Mouse (Mus musculus): ENCODE results near the gene Zfp239. TPM values are rescaled to one million over a fixed set of nuclear protein-coding genes. Genes with fewer than 3 reads are reported as not detected.

Zfp239 gene
- polyA plus RNA-seq (2012): 2.2 and 5.7 TPM in 2 replicates

GRCm38 (mm10) chr6:117861848-117862247, at the start of gene Zfp239:
TSS of gene Zfp239 (plus strand) at chr6:117862100.
- no peak for TF ChIP-seq GATA1 (IDR thresholded peaks at IDR 0.05; ENCODE audit: low read length)

- TF ChIP-seq GATA1 (IDR thresholded peaks at IDR 0.05; ENCODE audit: low read length): no peak
Observed at GRCm38 (mm10) chr6:117814681-117815080, 47.2 kb upstream of the Zfp239 start.

DNA sequence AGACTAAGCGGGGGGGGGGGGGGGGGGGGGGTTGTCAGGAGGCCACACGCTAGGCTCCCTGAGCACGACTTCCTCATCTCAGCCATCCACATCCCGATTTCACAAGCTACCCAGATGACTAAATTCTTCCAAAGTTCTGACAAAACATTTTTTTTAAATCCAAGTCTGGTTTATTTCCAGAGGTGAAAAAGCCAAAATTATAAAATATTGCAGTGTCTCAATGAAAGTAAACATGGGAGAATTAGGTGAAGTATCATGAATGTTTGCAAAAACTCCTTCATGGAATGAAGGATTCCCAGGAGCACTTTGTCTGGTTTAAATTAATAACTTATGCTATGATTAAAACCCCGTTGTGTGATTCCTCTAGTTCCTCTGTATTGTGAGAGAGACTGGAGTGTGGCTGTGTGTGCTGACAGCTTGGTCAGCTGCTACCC, 44.8 kb upstream of the Zfp239 start:
- TF ChIP-seq GATA1 (IDR thresholded peaks at IDR 0.05; ENCODE audit: low read length): no peak

DNA sequence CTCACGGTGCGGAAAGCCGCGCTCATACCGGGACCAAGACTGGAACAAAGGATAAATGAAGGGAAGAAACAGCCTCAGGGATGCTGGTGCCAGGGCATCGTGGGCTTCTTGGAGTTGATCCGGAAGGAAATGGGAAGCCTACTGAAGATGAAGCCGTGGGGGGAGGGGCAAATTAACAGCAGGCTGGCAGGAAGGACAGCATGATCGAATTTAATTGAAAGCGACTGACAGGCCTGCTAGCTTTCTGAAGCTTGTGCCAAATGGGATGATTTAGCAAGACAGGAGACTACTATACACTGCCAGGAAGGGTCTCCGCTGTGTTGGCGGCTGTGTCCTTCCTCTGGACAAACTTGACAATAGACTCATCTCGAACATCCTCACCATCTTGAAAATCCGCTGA, 41.6 kb upstream of the Zfp239 start:
- no peak for TF ChIP-seq GATA1 (IDR thresholded peaks at IDR 0.05; ENCODE audit: low read length)

- TF ChIP-seq GATA1 (IDR thresholded peaks at IDR 0.05; ENCODE audit: low read length): no peak
Observed at GRCm38 (mm10) chr6:117825369-117825768, 36.5 kb upstream of the Zfp239 start.

GRCm38 (mm10) chr6:117828273-117828672, 33.6 kb upstream of the Zfp239 start:
- TF ChIP-seq GATA1 (IDR thresholded peaks at IDR 0.05; ENCODE audit: low read length): no peak

DNA sequence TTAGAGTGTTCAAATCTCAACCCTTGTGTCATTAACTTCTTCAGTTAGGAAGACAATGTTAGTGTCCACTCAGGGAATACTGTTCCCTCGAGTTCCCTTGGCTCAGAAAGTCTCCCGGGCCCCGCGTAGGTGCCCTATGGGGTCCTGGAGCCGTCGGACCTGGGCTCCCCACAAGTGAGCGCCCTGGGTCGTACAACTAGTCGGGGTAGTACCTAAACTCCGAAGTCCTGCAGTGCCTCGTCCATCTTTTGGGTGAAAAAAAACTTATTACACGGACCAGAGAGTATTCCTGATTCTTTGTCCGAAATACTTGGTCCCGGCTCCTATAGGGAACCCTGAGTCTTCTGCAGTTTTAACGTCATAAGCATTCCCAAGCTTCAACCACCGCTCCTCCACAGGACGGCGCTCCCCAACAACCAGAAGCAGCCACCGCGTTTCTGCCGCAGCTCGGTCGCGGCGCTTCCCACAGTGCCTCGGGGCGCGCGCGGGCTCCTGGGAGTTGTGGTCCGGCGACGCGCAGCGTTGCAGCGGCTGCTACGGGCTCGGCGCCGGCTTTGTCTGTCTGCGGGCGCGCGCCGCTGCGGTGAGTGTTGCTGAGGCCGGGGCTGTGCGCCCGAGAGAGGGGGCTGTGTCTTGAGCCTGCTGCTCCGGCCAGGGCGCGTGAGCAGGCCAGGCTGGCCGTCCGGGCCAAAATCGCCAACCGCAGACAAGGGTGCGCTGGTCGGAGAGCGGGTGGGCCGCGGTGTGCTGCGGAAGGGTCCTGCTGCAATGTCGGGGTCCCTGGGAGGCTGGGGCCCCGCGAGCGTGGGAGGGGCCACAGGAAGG, 21.0 kb upstream of the Zfp239 start, which contains the start of gene Zfp637:
Gene Zfp637, plus strand, starts transcription at position 495 of the 825 bp plus-strand sequence.
- no peak for TF ChIP-seq GATA1 (IDR thresholded peaks at IDR 0.05; ENCODE audit: low read length)

DNA sequence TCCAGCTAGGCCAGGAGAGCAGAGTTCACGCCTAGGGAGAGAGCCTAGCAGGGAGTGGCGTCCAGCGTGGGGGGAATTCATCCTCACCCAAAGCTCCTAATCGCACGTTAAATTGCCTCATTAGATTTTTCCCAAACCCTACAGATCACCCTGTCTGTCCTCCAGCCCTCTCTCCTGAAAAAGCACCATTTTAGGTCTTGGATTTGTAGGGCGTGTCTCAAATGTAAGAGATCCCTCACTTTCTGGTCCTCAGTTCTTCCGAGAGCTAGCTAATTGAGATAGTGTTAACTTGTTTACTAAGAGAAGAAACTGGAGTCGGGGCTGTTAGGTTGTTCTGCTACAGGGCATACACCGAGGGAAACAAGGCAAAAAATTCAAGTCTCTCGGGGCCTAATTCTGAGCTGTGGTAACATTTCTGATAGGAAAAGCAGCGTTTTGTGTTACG, 20.4 kb upstream of the Zfp239 start:
- no peak for TF ChIP-seq GATA1 (IDR thresholded peaks at IDR 0.05; ENCODE audit: low read length)

DNA sequence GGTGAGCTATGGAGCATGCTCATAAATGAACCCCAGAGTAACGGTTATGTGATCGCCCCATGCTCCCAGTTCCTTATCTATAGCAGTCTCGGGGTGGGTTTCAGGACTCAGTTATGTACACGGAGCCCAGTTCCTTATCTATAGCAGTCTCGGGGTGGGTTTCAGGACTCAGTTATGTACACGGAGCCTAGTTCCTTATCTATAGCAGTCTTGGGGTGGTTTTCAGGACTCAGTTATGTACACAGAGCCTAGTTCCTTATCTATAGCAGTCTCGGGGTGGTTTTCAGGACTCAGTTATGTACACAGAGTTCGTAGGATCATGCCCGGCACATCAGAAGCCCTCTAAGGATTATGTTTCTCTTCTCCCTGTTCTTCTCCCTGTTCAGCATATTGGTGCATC, 17.3 kb upstream of the Zfp239 start:
- TF ChIP-seq GATA1 (IDR thresholded peaks at IDR 0.05; ENCODE audit: low read length): peak; percentile 7

GRCm38 (mm10) chr6:117847772-117848171, 14.1 kb upstream of the Zfp239 start:
- no peak for TF ChIP-seq GATA1 (IDR thresholded peaks at IDR 0.05; ENCODE audit: low read length)

DNA sequence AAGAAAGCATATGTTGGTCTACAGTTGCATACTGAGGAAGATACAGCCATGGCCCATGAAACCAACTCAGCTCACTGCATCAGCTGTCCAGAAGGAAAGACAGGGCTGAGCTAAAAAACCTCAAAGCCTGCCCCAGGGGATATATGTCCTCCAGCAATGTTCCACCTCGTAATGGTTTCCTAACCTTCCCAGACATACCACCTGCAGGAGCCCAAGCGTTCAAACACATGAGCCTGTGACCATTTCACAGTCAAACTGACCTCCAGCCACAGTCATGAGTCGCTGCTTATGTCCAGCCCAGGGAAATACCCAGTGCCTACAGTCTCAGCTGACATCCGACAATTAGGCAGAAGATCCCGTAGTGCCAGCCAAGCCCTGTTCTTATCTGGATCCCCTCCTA, 13.3 kb upstream of the Zfp239 start:
- TF ChIP-seq GATA1 (IDR thresholded peaks at IDR 0.05; ENCODE audit: low read length): no peak

DNA sequence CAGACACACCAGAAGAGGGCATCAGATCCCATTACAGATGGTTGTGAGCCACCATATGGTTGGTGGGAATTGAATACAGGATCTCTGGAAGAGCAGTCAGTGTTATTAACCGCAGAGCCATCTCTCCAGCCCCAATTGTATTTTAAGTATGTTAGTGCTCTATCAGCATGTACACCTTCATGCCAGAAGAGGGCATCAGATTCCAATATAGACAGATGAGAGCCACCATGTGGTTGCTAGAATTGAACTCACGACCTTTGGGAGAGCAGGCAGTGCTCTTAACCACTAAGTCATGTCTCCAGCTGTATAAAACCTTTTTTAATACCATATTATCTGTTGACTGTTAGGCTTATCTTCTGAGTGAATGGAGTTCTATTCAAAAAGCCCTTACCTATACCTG, 10.2 kb upstream of the Zfp239 start:
- no peak for TF ChIP-seq GATA1 (IDR thresholded peaks at IDR 0.05; ENCODE audit: low read length)

GRCm38 (mm10) chr6:117857990-117858389, 3.9 kb upstream of the Zfp239 start:
- TF ChIP-seq GATA1 (IDR thresholded peaks at IDR 0.05; ENCODE audit: low read length): no peak

DNA sequence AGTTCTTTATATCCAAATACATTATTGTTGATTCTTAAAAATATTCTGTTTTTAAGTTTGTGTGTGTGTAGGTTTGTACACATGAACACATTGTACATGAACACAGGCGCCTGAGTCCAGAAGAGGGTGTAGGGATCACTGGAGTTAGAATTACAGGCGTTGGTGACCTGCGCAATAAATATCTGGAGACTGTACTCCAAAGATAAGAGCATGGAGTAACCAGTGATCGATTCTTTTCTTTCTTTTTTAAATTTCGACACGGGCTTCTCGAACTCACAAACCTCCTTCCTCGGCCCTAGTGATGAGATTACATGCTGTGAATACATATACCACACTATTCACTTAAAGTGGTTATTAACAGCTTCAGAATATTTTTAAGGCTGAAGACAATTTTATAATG, 565 bp downstream of the Zfp239 start:
- no peak for TF ChIP-seq GATA1 (IDR thresholded peaks at IDR 0.05; ENCODE audit: low read length)

GRCm38 (mm10) chr6:117862899-117863620, 1.2 kb downstream of the Zfp239 start:
- no peak for TF ChIP-seq GATA1 (IDR thresholded peaks at IDR 0.05; ENCODE audit: low read length)

GRCm38 (mm10) chr6:117863751-117864150, 1.9 kb downstream of the Zfp239 start:
- TF ChIP-seq GATA1 (IDR thresholded peaks at IDR 0.05; ENCODE audit: low read length): no peak
